Mouse (Mus musculus) ES-Bruce4 (cell line): Measurements from ENCODE around the gene Prcd. TPM values are rescaled to one million over a fixed set of nuclear protein-coding genes. Genes with fewer than 3 reads are reported as not detected.

Source experiments
- H3K27ac ChIP-seq: 2 replicates; pipeline ENCODE4 v1.5.1; 2012; ENCODE audit warnings: low read length, inconsistent platforms; ENCODE audit not compliant: insufficient read depth
- H3K27me3 ChIP-seq: 2 replicates; pipeline ENCODE4 v1.6.1; 2012; ENCODE audit warnings: mild to moderate bottlenecking, low read length, inconsistent platforms; ENCODE audit not compliant: control insufficient read depth, poor library complexity, insufficient read depth, severe bottlenecking
- H3K36me3 ChIP-seq: 2 replicates; pipeline ENCODE4 v1.6.1; 2012; ENCODE audit warnings: inconsistent platforms, mild to moderate bottlenecking, low read length, moderate library complexity; ENCODE audit not compliant: control insufficient read depth, poor library complexity, insufficient read depth, severe bottlenecking
- H3K4me1 ChIP-seq: one replicate; pipeline ENCODE4 v1.8.1; 2011; ENCODE audit warnings: low read length; ENCODE audit not compliant: control insufficient read depth, insufficient read depth
- H3K4me3 ChIP-seq: 2 replicates; pipeline ENCODE4 v1.5.1; 2011; ENCODE audit warnings: low read depth, mild to moderate bottlenecking, low read length
- H3K9ac ChIP-seq: 2 replicates; pipeline ENCODE4 v1.6.1; 2012; ENCODE audit warnings: low read depth, mild to moderate bottlenecking, inconsistent platforms; ENCODE audit not compliant: poor library complexity, severe bottlenecking
- H3K9me3 ChIP-seq: replicated peaks from 2 replicates; pipeline ENCODE4 v1.6.1; 2012; ENCODE audit warnings: mild to moderate bottlenecking, low read length, inconsistent platforms; ENCODE audit not compliant: control insufficient read depth, poor library complexity, insufficient read depth, severe bottlenecking
- CTCF ChIP-seq: IDR thresholded peaks from one replicate; pipeline ENCODE4 v1.8.1; 2011; ENCODE audit warnings: low read depth, low read length
- EP300 ChIP-seq: IDR thresholded peaks from 2 replicates; pipeline ENCODE4 v1.6.1; 2011; ENCODE audit warnings: low read depth, low read length; ENCODE audit not compliant: insufficient read depth
- POLR2A ChIP-seq: IDR thresholded peaks from one replicate; pipeline ENCODE4 v1.8.1; 2011; ENCODE audit warnings: low read length; ENCODE audit not compliant: insufficient read depth
- polyA plus RNA-seq: library from polyadenylated mRNA; stranded (reverse); fragments of >200 nt; gene quantifications from 2 replicates; pipeline ENCODE4 v1.2.4, GENCODE M21; 2011; ENCODE audit warnings: low read depth; ENCODE audit not compliant: missing spikeins, insufficient read depth, insufficient read length

The Prcd gene
- polyA plus RNA-seq, 1 experiment = not detected

DNA sequence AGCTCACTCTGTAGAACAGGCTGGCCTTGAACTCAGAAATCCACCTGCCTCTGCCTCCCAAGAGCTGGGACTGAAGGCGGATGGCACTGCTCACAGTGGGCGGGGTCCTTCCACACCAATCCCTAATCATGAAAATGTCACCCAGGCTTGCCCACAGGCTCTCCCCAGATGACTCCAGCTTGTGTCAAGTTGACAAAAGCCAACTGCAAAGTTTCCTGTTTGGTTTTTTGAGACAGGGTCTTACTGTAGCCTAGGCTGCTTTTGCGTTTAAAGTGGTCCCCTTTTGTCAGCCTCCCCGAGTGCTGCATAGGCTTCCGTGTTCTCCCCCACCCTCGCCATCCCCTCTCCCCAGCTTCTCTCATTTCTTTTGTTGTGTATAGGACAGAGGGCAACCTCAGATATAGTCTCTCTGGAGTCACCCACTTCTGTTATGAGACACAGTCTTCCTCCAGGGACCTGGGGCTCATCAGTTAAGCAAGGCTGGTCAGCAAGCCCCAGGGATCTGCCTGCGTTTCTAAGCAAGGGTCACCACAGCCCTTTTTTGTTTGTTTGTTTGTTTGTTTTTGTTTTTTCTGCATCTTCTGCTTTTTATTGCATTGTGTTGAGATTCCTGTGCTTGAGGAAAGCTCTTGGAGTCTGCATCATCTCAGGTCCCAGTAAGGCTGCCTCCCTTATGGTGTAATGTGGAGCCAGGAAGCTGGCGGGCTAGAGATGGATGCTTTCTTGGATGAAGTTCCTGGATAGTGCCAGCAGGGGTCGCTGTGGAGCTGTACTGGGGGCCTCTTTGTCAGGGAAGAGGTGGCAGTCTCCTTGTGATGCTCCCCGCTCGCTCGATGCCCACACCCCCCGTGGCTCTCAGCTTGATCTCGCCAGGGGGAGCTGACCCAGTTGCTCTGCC, 10.4 kb upstream of the Prcd start:
- Histone ChIP-seq H3K9ac (no peak overlapping the region), H3K36me3 (no peaks in the 10 kb centered on the region), H3K27me3 (no peaks in the 10 kb centered on the region), H3K4me1 (no peaks in the 10 kb centered on the region), H3K9me3 (no peaks in the 10 kb centered on the region), H3K27ac (no peak overlapping the region), H3K4me3 (peak overlapping the region; percentile 17; the same call in 1 of the 2 replicates)
- TF ChIP-seq CTCF (peak; percentile 91), POLR2A (no peak), EP300 (no peak)

DNA sequence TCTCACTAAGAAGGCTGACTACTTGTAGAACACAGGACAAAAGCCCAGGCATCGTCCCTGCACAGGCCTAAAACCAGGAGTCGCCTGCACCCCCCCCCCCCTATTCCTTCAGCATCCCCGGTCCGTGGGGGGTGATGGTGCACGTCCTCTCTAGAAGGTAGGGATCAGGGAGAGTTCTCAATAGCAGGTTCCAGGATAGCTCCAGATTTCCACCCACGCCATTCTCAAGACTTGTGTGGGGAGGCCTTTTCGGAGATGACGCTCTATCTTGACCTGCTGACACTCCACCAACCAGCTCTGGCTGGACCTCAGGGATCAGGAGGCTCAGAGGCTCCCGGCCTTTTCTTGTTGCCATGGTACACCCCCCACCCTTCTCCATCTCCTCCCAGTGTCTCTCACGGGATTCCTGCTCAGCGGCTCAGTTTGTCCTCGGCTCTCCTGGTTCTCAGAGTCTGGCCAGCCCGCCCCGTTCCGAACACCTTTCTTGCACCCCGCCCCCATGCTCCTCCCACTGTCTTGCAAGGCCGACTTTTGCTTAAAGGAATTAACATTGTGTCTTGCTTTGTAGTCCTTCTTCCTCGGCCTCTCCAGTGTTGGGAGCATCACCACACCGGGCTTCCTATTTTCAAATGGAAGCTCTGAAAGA, 9.6 kb upstream of the Prcd start:
- H3K36me3 ChIP-seq = no peaks in the 10 kb centered on the region
- no peak overlapping the region for H3K27ac ChIP-seq
- no peaks in the 10 kb centered on the region for H3K9me3 ChIP-seq
- TF ChIP-seq POLR2A (no peak), CTCF (no peak), EP300 (no peak)
- no peaks in the 10 kb centered on the region for H3K27me3 ChIP-seq
- H3K9ac ChIP-seq = 0 out of 2 replicates have a peak overlapping the region, but pooled peaks have one; percentile 28
- peak overlapping the region; percentile 17; the same call in 1 of the 2 replicates for H3K4me3 ChIP-seq
- H3K4me1 ChIP-seq = no peaks in the 10 kb centered on the region

DNA sequence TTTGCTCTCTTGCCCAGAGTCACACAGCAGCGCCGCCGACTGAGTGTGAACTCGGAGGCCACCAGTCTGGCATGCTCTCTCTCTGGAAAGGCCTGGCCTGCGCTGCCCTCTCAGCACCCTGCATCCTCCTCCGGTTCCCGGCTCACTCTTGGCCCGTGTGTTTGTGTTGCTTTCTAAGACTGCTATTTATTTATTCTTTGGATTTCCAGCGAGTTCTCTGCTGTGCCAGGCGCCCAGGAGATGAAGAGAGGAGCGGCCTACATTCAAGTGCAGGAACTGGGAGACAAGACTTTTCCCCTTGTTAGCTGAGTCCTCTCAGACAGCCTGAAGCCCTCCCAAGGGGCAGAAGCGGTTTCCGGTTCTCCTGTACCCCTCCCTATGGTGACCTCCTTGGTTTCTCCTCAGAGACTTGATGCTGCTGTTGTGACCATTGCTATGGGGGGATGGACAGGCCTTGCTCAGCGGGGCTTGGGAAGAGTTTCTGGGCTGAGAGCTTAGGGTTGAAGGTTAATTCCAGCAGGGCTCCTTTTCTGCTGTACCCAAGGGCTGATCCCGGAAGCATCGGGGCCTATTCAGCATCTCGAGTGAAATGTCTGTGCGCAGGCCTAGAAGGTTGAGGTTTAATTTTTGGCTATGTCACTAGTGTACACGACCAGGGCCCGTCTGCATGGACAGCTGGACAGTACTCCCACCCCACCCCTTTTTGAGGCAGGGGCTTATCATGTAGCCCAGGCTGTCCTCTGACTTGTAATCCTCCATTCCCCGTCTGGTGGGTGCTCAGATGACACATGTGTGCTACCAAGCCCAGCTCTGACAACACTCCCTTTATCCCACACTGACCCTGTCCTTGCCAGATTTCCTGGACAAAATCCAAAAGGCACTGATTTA, 8.9 kb upstream of the Prcd start:
- H3K27ac ChIP-seq = no peak overlapping the region

DNA sequence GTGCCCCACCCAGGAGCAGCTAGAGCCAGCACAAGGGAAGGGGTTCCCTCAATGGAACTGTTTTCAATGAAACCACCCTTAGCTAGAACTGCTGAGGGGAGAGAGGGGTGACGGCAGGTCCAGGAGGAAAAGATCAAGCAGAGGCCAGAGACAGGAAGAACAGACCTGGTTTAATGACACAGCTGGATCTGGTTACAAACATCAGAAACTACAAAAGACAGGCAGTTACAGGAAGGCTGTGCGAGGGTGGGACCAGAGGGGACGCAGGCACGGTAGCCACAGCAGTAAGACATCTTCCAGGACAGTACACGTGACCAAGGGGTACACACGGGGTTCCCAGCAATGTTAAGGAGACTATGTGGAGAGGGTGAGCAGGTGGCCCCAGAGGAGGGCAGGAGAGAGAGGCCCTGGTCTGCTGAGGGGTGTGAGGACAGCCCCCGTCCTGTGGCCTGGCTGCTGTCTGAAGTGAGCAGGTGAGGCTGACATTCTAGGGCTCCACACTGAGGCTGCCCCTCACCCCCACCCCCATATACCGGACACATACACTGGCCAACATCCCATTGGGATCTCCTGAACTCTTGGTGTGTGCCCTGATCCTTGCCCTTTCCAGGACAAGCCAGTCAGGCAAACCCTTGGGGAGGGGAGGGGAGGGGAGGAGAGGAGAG, 7.8 kb upstream of the Prcd start:
- Histone ChIP-seq H3K27me3 (no peaks in the 10 kb centered on the region), H3K4me3 (no peak overlapping the region), H3K4me1 (no peaks in the 10 kb centered on the region), H3K27ac (no peak overlapping the region), H3K9ac (no peak overlapping the region), H3K36me3 (no peaks in the 10 kb centered on the region), H3K9me3 (no peaks in the 10 kb centered on the region)
- TF ChIP-seq POLR2A = no peak
- TF ChIP-seq EP300 = no peak
- no peak for TF ChIP-seq CTCF

More for the DNA sequence above, 8.9 kb upstream of the Prcd start:
- Histone ChIP-seq H3K9ac (0 out of 2 replicates have a peak overlapping the region, but pooled peaks have one; percentile 28), H3K27me3 (no peaks in the 10 kb centered on the region), H3K4me3 (no peak overlapping the region), H3K9me3 (no peaks in the 10 kb centered on the region), H3K4me1 (no peaks in the 10 kb centered on the region), H3K36me3 (no peaks in the 10 kb centered on the region)
- no peak for TF ChIP-seq CTCF
- no peak for TF ChIP-seq POLR2A
- TF ChIP-seq EP300 = no peak

DNA sequence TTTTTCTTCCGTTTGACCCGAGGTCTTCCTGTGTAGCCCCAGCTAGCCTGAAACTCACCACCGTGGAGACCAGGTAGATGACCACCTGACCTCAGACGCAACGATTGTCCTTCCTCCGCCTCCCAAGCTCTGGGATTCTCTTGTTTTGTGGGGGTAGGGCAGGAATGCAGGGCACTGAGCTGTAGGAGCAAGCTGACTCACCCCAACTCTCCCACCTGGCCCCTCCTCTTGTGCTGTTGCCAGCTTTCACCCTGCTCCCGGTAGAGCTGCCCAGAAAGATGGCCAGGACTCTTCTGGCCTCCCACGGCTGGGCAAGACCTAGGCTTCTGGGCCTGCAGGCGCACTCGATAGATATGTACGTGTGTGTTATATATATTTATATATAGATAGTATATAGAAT, 7.2 kb upstream of the Prcd start:
- H3K27me3 ChIP-seq = no peaks in the 10 kb centered on the region
- no peaks in the 10 kb centered on the region for H3K4me1 ChIP-seq
- H3K4me3 ChIP-seq = no peak overlapping the region
- no peak overlapping the region for H3K9ac ChIP-seq
- TF ChIP-seq CTCF (no peak), EP300 (no peak), POLR2A (no peak)
- no peak overlapping the region for H3K27ac ChIP-seq
- H3K9me3 ChIP-seq = no peaks in the 10 kb centered on the region
- no peaks in the 10 kb centered on the region for H3K36me3 ChIP-seq
